Mouse (Mus musculus): ENCODE measurements around the gene Olfr1410. TPM values are rescaled to one million over a fixed set of nuclear protein-coding genes. Genes with fewer than 3 reads are reported as not detected.

Olfr1410 gene
- not detected for polyA plus RNA-seq (2017; shearing (Covaris generic))

DNA sequence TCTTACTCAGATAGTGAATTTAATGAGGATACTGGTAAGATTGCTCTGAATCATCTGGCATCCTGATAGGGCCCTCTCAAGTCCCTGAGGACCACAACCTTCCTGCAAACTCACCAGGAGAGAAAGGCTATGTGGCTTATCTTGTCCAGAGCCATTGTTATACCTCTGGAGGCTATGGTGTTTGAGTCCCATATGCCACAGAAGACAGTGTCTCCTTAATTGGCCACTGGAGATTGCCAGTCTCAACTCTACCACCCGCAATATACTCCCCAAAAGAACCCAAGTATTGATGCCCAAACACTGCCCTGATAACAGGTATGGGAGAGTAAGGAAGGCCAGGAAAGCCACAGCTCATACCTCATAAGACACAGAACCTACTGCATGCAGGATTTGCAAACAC is at the start of gene Olfr1410:
Gene Olfr1410, plus strand, starts transcription at position 301 of the 400 bp plus-strand sequence.

DNA sequence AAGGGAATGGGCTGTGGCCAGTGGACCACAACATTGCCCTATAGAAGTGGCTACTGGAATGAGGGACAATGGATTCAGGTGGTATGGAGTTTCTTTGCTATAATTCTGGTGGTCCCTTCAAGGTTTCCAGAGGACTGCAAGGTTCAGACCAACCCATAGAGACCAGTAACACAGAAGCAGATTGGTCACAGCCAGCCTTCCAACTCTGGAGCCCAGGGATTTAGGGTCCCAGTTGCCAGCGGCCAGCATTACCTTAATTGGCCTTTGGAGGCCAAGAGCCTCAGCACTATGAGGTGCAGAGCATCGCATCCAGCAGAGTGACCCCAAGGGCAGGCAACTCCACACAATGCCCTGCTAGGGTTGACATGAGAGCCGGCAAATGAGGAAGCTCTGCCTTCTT is 34.6 kb upstream of the Olfr1410 start, which contains the start of gene Olfr1413:
Gene Olfr1413, plus strand, starts transcription at position 301 of the 400 bp plus-strand sequence.

DNA sequence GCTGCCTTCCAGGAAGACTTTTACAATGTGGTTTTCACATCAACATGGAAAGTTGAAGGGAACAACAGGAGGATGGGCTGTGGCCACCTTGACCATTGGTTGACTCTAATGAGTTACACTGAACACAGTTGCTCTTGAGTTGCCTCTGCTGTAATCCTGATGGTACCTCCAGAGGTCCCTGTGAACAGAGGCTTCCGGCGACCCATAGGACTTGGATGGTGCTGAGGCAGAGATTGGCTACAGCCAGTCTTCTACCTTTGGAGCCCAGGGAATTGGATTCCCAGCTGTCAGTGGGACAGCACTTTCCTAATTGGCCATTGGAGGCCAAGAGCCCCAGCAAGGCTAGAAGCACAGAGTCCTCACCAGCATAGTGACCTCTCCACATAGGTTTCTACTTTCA is 20.1 kb upstream of the Olfr1410 start, which contains the start of gene Olfr1412:
Gene Olfr1412, plus strand, starts transcription at position 301 of the 400 bp plus-strand sequence.

DNA sequence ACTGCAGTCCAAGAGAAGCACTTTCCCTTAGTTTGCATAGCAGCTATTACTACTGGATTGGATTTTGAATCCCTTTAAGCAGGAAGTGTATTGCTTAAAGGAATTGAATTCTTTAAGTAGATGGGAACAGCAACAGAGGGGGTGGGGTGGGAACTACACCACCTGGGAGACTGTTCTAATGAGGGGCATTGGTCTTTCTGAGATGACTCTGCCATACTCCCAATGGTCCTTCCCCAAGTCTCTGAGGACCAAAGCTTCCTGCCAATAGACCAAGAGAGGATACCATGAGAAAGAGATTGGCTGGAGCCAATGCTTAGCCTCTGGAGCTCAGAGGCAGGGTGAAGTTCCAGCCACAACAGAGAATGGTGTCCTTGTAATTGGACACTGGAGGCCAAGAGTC is 11.5 kb upstream of the Olfr1410 start, which contains the start of gene Olfr1411:
Gene Olfr1411, plus strand, starts transcription at position 301 of the 400 bp plus-strand sequence.

DNA sequence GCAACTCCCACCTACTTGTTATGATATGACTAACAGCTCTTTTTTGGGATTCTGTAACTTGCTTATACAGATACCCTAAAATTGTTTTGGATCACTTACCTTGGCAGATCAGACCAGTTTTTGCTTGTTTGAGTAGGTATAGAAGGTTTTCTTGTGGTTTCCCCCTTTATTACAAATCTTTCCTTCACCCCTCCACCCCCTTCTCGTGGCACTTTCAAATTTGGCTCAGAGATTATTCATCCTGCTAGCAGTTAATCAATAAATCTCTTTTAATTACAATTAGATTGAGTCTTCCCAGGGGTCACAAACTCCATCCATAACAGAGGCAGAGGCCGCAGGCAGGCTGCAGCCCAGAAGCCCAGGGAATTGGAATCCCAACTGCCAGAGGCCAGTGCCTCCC is 11.9 kb downstream of the Olfr1410 start, which contains the start of gene Olfr12:
Gene Olfr12, plus strand, starts transcription at position 301 of the 400 bp plus-strand sequence.

DNA sequence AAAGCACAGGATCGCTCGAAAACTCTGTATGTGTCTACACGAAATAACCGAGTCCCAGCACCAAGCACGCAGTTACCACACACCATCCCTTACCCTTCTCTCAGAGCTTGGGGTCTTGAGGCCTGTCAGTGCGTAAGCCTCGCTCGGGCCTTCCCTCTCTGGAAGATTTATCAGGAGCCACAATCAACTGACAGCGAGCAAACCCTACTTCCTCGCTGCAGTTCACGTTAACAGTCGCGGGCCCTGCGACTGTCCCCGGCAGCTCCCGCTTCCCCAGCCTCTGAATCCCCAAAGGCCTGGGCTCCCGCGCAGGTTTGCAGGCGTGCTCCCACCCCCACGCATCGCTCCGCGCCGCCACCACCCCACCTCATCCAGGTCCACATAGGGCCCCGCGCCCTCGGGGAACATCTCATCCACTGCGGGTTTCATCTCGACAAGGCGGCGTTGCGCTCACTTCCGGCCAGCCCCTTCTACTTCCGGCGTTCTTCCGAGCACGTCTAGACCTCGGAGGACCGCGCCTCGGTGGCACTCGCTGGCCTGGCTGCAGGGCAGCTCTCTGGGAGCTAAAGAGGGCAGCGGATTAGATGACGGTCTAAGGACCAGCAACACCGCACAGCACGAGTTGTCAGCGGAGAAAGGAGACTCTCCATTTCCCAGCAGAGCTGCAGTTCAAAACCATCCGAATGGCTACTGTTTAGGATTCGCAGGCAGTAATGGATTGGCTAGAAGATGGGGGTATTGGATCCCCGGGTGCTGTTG is 36.1 kb downstream of the Olfr1410 start, which contains the start of gene Cops9:
Gene Cops9, minus strand, starts transcription at position 472 of the 759 bp plus-strand sequence.

DNA sequence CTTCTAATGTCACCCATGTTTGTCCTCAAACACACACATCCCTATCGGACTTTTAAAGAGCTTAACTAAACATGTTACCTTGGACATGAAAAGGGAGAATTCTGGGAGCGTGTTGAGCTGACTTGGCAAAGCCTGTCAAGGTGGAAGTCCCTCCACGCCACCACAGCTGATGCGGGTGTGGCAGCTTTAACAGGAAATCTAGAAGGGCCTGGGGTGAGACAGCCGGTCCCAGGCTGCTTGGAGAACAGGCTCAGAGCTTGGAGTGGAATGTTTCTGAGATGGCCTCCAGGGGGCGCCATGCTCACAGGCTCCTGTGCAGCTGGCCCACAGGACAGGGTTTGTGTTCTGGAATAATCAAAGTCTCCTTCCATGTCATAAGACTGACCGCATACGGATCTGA is 43.1 kb downstream of the Olfr1410 start, which contains the start of gene Otos:
Gene Otos, minus strand, starts transcription at position 169 of the 400 bp plus-strand sequence.

Other genes with a start within 250 kb of the Olfr1410 start
- 141 TPM for gene Ndufa10, start 131.9 kb upstream of the Olfr1410 start, polyA plus RNA-seq (2017; shearing (Covaris generic))
- not detected for gene Olfr1416, start 120.7 kb upstream of the Olfr1410 start, polyA plus RNA-seq (2017; shearing (Covaris generic))
- not detected for gene Olfr1415, start 109.7 kb upstream of the Olfr1410 start, polyA plus RNA-seq (2017; shearing (Covaris generic))
- gene Olfr1414, start 87.1 kb upstream of the Olfr1410 start, polyA plus RNA-seq (2017; shearing (Covaris generic)): not detected
- not detected for gene Olfr1413, start 34.5 kb upstream of the Olfr1410 start, polyA plus RNA-seq (2017; shearing (Covaris generic))
- gene Olfr1412, start 20.0 kb upstream of the Olfr1410 start, polyA plus RNA-seq (2017; shearing (Covaris generic)): not detected
- gene Olfr1411, start 11.4 kb upstream of the Olfr1410 start, polyA plus RNA-seq (2017; shearing (Covaris generic)): not detected
- not detected for gene Olfr12, start 12.0 kb downstream of the Olfr1410 start, polyA plus RNA-seq (2017; shearing (Covaris generic))
- gene Cops9, start 36.2 kb downstream of the Olfr1410 start, polyA plus RNA-seq (2017; shearing (Covaris generic)): 136 TPM
- gene Otos, start 43.1 kb downstream of the Olfr1410 start, polyA plus RNA-seq (2017; shearing (Covaris generic)): 0.94 TPM
- 15.8 TPM for gene Gpc1, start 225.9 kb downstream of the Olfr1410 start, polyA plus RNA-seq (2017; shearing (Covaris generic))